Mouse (Mus musculus): ENCODE results near the gene Insr. TPM values are rescaled to one million over a fixed set of nuclear protein-coding genes. Genes with fewer than 3 reads are reported as not detected.

Insr gene
- polyA plus RNA-seq, 1 experiment from 2014 or later, result 48.6 TPM

DNA sequence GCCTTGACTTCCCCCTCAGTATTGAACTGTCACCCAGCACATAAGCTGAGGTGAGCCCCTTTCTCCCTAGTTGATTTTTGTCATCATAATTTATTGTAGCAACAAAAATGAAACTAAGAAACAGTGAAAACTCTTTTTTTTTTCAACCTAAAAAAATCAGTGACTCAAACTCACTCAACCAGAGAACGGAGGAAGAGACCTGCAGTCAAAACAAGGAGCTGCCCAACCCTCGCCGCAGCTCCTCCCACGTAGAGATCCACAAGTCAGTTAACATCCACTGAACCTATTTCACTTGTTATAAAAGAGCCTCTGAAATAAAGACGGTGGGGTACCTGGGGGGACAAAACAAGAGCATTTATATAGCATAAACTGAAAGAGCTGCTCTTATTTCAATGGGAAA, 30.7 kb downstream of the Insr start:
- Histone ChIP-seq H3K9me3 (replicated peaks; ENCODE audit: control insufficient read depth, low read length, poor library complexity, severe bottlenecking) (no peaks in the 10 kb centered on the region), H3K27me3 (ENCODE audit: control insufficient read depth, insufficient read depth, low read depth, low read length) (no peaks in the 10 kb centered on the region), H3K9ac (ENCODE audit: low read depth, low read length) (no peak overlapping the region), H3K36me3 (ENCODE audit: control insufficient read depth, insufficient read depth, low read length) (peaks cover 4% of the 10 kb centered on the region; the same call in 1 of the 2 replicates), H3K27ac (ENCODE audit: low read length) (no peak overlapping the region), H3K4me2 (ENCODE audit: low read length) (no peak overlapping the region), H3K4me3 (ENCODE audit: low read depth, low read length) (no peak overlapping the region), H3K4me1 (ENCODE audit: control insufficient read depth, insufficient read depth, low read length) (no peaks in the 10 kb centered on the region)
- WGBS, result 88% methylated on average over 5 of the region's 5 CpGs
- ATAC-seq, result no peak

DNA sequence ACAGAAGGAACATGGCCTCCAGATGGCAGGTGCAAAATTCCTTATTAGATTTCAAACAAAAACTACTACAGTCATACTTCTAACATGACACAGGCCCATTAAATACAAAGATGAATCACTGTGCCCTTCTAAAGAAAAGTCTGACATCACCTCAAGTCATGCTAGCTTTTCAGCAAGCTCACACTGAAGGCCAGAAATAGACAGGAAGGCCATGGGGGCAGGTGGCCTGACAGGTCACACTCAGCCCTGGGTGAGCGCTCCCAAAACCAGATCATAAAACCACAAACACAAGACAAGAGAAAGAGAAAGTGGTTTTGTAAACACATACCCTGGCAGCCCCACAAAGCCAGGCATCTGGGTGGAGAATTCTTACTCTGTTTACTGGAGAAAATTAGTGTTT, 32.3 kb downstream of the Insr start:
- H3K27ac ChIP-seq (ENCODE audit: low read length), result no peak overlapping the region
- ATAC-seq, result no peak

DNA sequence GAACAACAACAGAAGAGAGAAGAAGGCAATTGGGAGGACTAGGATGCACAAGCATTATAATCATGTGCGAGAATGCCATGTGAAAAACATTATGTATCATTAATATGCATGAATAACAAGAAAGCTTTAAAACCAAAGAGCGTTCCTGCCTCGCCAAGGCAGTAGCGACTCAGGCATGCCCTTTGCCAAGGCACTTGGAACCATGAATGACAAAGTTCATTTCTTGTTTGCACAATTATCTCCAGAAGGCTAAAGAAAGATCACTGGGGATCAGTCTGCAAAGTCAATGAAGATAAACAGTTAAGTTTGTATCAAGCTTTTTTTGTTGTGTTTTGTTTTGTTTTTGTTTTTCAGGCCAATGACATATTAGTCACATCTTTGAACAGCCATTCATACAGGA, 36.2 kb downstream of the Insr start:
- WGBS, result 74% methylated on average over 4 of the region's 4 CpGs
- H3K4me1 ChIP-seq (ENCODE audit: control insufficient read depth, insufficient read depth, low read length), result no peaks in the 10 kb centered on the region
- no peak overlapping the region for H3K9ac ChIP-seq (ENCODE audit: low read depth, low read length)
- no peaks in the 10 kb centered on the region for H3K9me3 ChIP-seq (replicated peaks; ENCODE audit: control insufficient read depth, low read length, poor library complexity, severe bottlenecking)
- H3K36me3 ChIP-seq (ENCODE audit: control insufficient read depth, insufficient read depth, low read length), result no peaks in the 10 kb centered on the region
- ATAC-seq, result no peak
- H3K27me3 ChIP-seq (ENCODE audit: control insufficient read depth, insufficient read depth, low read depth, low read length), result no peaks in the 10 kb centered on the region
- no peak overlapping the region for H3K4me3 ChIP-seq (ENCODE audit: low read depth, low read length)
- no peak overlapping the region for H3K27ac ChIP-seq (ENCODE audit: low read length)
- no peak overlapping the region for H3K4me2 ChIP-seq (ENCODE audit: low read length)

More for the DNA sequence above, 32.3 kb downstream of the Insr start:
- Histone ChIP-seq H3K9ac (ENCODE audit: low read depth, low read length) (no peak overlapping the region), H3K9me3 (replicated peaks; ENCODE audit: control insufficient read depth, low read length, poor library complexity, severe bottlenecking) (no peaks in the 10 kb centered on the region), H3K4me2 (ENCODE audit: low read length) (no peak overlapping the region), H3K27me3 (ENCODE audit: control insufficient read depth, insufficient read depth, low read depth, low read length) (no peaks in the 10 kb centered on the region), H3K4me3 (ENCODE audit: low read depth, low read length) (no peak overlapping the region), H3K36me3 (ENCODE audit: control insufficient read depth, insufficient read depth, low read length) (no peaks in the 10 kb centered on the region), H3K4me1 (ENCODE audit: control insufficient read depth, insufficient read depth, low read length) (no peaks in the 10 kb centered on the region)
- WGBS, result 88% methylated on average over 1 of the region's 1 CpGs

DNA sequence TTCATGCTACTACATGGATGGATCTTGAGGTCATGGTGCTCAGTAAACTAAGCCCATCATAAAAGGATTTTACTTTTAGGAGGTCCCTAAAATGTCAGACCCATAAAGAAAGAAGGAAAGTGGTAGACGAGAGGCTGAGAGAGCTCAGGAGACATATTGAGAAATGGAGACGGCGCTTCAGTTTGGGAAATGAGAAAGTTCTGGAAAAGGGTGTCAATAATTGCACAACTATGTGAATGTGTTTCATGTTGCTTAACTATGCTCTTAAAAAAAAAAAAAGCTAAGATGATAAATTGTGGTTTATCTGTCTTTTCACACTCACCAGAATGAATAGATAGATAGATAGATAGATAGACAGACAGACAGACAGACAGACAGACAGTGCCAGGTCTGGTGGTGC, 38.7 kb downstream of the Insr start:
- Histone ChIP-seq H3K4me2 (ENCODE audit: low read length) (no peak overlapping the region), H3K36me3 (ENCODE audit: control insufficient read depth, insufficient read depth, low read length) (no peaks in the 10 kb centered on the region), H3K9me3 (replicated peaks; ENCODE audit: control insufficient read depth, low read length, poor library complexity, severe bottlenecking) (no peaks in the 10 kb centered on the region), H3K27me3 (ENCODE audit: control insufficient read depth, insufficient read depth, low read depth, low read length) (no peaks in the 10 kb centered on the region), H3K27ac (ENCODE audit: low read length) (no peak overlapping the region), H3K9ac (ENCODE audit: low read depth, low read length) (no peak overlapping the region), H3K4me1 (ENCODE audit: control insufficient read depth, insufficient read depth, low read length) (peaks cover 5% of the 10 kb centered on the region; the same call in 1 of the 2 replicates), H3K4me3 (ENCODE audit: low read depth, low read length) (no peak overlapping the region)
- over 99% methylated on average over 3 of the region's 3 CpGs for WGBS
- no peak for ATAC-seq

DNA sequence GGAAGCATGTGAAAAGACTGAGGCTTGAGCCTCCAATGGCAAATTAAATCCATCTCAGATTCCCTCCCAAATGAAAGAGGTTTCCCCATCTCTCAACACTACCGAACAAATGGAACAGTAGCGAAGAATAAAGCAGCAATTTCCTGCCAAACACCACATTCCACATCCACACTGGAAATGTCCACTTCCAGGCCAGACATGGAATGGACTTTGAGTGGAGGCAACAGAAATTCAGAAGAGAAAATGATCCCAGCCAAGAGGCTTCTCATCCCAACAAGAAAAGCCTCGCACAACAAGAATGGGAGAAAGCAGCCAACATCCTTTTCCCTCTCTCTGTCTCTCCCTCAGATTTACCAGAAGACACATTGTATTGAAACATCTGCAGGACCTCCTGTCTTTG, 39.8 kb downstream of the Insr start:
- H3K4me1 ChIP-seq (ENCODE audit: control insufficient read depth, insufficient read depth, low read length), result peaks cover 5% of the 10 kb centered on the region; the same call in 1 of the 2 replicates
- no peaks in the 10 kb centered on the region for H3K36me3 ChIP-seq (ENCODE audit: control insufficient read depth, insufficient read depth, low read length)
- no peak overlapping the region for H3K9ac ChIP-seq (ENCODE audit: low read depth, low read length)
- H3K4me3 ChIP-seq (ENCODE audit: low read depth, low read length), result no peak overlapping the region
- H3K27ac ChIP-seq (ENCODE audit: low read length), result no peak overlapping the region
- no peaks in the 10 kb centered on the region for H3K27me3 ChIP-seq (ENCODE audit: control insufficient read depth, insufficient read depth, low read depth, low read length)
- H3K4me2 ChIP-seq (ENCODE audit: low read length), result no peak overlapping the region
- no peaks in the 10 kb centered on the region for H3K9me3 ChIP-seq (replicated peaks; ENCODE audit: control insufficient read depth, low read length, poor library complexity, severe bottlenecking)
- 86% methylated on average over 3 of the region's 3 CpGs for WGBS
- ATAC-seq, result no peak

DNA sequence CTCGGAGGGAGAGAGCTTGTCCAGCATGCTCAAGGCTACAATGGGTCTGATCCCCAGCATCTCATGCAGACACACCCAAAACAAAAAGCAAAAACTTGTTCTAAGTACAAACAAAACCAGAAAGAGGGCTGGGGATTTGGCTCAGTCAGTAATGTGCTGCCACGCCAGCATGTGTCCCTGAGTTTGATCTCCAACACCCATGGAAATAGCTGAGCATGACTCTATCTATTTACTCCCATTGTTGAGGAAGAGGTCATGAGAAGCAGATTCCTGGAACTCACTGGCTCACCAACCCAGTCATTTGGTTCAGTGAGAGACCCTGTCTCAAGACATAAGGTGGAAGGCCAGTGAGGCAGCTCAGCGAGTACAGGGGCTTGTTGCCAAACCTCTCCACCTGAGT, 40.6 kb downstream of the Insr start:
- 88% methylated on average over 3 of the region's 3 CpGs for WGBS
- H3K9ac ChIP-seq (ENCODE audit: low read depth, low read length), result no peak overlapping the region
- peaks cover 5% of the 10 kb centered on the region; the same call in 1 of the 2 replicates for H3K4me1 ChIP-seq (ENCODE audit: control insufficient read depth, insufficient read depth, low read length)
- H3K36me3 ChIP-seq (ENCODE audit: control insufficient read depth, insufficient read depth, low read length), result no peaks in the 10 kb centered on the region
- no peak for ATAC-seq
- no peak overlapping the region for H3K4me2 ChIP-seq (ENCODE audit: low read length)
- no peaks in the 10 kb centered on the region for H3K9me3 ChIP-seq (replicated peaks; ENCODE audit: control insufficient read depth, low read length, poor library complexity, severe bottlenecking)
- H3K27ac ChIP-seq (ENCODE audit: low read length), result no peak overlapping the region
- no peaks in the 10 kb centered on the region for H3K27me3 ChIP-seq (ENCODE audit: control insufficient read depth, insufficient read depth, low read depth, low read length)
- no peak overlapping the region for H3K4me3 ChIP-seq (ENCODE audit: low read depth, low read length)

DNA sequence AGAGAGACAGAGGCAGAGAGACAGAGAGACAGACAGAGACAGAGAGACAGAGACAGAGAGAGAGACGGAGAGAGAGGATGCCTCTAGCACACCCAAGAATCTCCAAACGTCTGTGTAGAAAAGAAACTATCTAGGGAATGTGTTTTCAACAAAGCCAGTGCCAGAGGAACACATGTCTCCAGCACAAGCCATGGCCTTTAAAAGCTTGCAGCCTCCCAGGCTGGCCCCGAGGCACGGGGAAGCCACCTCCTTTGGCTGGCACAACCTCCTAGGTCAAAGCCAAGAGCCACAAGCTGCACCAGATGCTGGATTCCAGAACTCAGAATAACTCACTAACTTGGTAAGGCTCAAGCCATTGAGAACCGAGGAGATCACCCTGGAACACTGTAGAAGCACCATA, 42.1 kb downstream of the Insr start:
- Histone ChIP-seq H3K9me3 (replicated peaks; ENCODE audit: control insufficient read depth, low read length, poor library complexity, severe bottlenecking) (no peaks in the 10 kb centered on the region), H3K4me2 (ENCODE audit: low read length) (no peak overlapping the region), H3K36me3 (ENCODE audit: control insufficient read depth, insufficient read depth, low read length) (no peaks in the 10 kb centered on the region), H3K27ac (ENCODE audit: low read length) (no peak overlapping the region), H3K4me3 (ENCODE audit: low read depth, low read length) (no peak overlapping the region), H3K4me1 (ENCODE audit: control insufficient read depth, insufficient read depth, low read length) (peaks cover 5% of the 10 kb centered on the region; the same call in 1 of the 2 replicates), H3K9ac (ENCODE audit: low read depth, low read length) (no peak overlapping the region), H3K27me3 (ENCODE audit: control insufficient read depth, insufficient read depth, low read depth, low read length) (no peaks in the 10 kb centered on the region)
- no peak for ATAC-seq
- WGBS, result 79% methylated on average over 5 of the region's 5 CpGs

DNA sequence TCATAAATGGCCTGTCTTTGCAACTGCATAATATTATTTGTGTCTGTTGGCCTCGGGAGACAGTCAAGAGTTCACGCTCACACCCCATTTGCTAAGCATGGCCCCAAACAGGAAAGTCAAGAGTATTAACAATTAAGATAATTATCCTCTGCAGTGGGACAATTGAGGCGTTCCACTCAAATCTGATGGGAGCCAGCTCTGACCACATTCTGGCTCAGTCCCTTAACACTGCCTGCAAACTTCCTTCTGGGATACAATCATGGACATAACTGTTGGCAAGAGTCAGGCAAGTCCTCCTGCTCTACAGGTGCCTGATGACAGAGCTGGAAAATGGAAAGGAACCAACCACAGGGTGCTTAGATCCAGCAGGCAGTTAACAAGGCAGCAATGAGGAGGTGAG, 43.1 kb downstream of the Insr start:
- Histone ChIP-seq H3K4me3 (ENCODE audit: low read depth, low read length) (no peak overlapping the region), H3K27ac (ENCODE audit: low read length) (no peak overlapping the region), H3K27me3 (ENCODE audit: control insufficient read depth, insufficient read depth, low read depth, low read length) (no peaks in the 10 kb centered on the region), H3K9me3 (replicated peaks; ENCODE audit: control insufficient read depth, low read length, poor library complexity, severe bottlenecking) (no peaks in the 10 kb centered on the region), H3K4me2 (ENCODE audit: low read length) (no peak overlapping the region), H3K9ac (ENCODE audit: low read depth, low read length) (no peak overlapping the region), H3K36me3 (ENCODE audit: control insufficient read depth, insufficient read depth, low read length) (no peaks in the 10 kb centered on the region), H3K4me1 (ENCODE audit: control insufficient read depth, insufficient read depth, low read length) (peaks cover 7% of the 10 kb centered on the region; the same call in 1 of the 2 replicates)
- 76% methylated on average over 3 of the region's 3 CpGs for WGBS
- ATAC-seq, result no peak

DNA sequence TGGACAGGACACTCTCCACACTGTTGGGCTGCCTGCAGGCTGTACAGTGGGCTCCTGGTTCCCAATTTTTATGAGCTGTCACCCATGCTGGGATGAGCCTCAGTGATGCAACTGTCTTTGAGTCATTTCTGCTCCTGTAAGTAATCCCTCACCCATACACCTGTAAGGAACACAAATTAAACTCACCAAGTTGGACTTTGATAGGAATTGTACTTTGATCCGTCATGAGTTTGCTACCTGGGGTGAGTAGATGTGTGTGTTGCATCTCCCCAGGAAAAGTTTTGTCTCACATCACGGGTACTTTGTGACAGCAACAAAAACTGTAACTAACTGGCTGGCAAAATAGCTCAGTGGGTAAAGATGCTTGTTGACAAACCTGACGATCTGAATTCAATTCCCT, 44.8 kb downstream of the Insr start:
- Histone ChIP-seq H3K27ac (ENCODE audit: low read length) (no peak overlapping the region), H3K4me2 (ENCODE audit: low read length) (no peak overlapping the region), H3K4me3 (ENCODE audit: low read depth, low read length) (no peak overlapping the region), H3K9ac (ENCODE audit: low read depth, low read length) (no peak overlapping the region), H3K4me1 (ENCODE audit: control insufficient read depth, insufficient read depth, low read length) (peaks cover 8% of the 10 kb centered on the region; the same call in 1 of the 2 replicates), H3K36me3 (ENCODE audit: control insufficient read depth, insufficient read depth, low read length) (no peaks in the 10 kb centered on the region), H3K27me3 (ENCODE audit: control insufficient read depth, insufficient read depth, low read depth, low read length) (no peaks in the 10 kb centered on the region), H3K9me3 (replicated peaks; ENCODE audit: control insufficient read depth, low read length, poor library complexity, severe bottlenecking) (no peaks in the 10 kb centered on the region)
- 86% methylated on average over 3 of the region's 3 CpGs for WGBS
- ATAC-seq, result no peak
